Mouse (Mus musculus): ENCODE measurements around the gene Rilp.

Rilp gene

GRCm38 (mm10) chr11:75558101-75558500 lies 48.2 kb downstream of the Rilp start:
- DNase-seq (ENCODE audit: low spot score in 2 of 2), result no peak

GRCm38 (mm10) chr11:75559870-75560504 lies 50.1 kb downstream of the Rilp start:
- no peak for DNase-seq (ENCODE audit: low spot score in 2 of 2)

- no peak for DNase-seq (ENCODE audit: low spot score in 2 of 2)
Observed at GRCm38 (mm10) chr11:75560530-75561409, 50.9 kb downstream of the Rilp start.

- DNase-seq (ENCODE audit: low spot score in 2 of 2), result no peak
Observed at GRCm38 (mm10) chr11:75561410-75561791, 51.5 kb downstream of the Rilp start.
